Mouse (Mus musculus) c-Kit-negative CD71-positive TER-119-positive erythroid progenitor cells, embryonic 14.5 days (primary cell): Measurements from ENCODE around the gene Palm2.
"Not testable (repeated sequence)": the region's sequence is repeated elsewhere in the genome, so short reads cannot be mapped to it uniquely, and the experiment has no call there.

Experiments
- DNase-seq: peaks from one replicate; pipeline ENCODE4 v3.0.0-alpha.2; 2013; ENCODE audit warnings: low read depth, low spot score

Gene Palm2

GRCm38 (mm10) chr4:57433941-57434704 lies at the start of gene Palm2:
Palm2 (plus strand) TSS chr4:57434247.
- DNase-seq = no peak

- DNase-seq = no peak
Observed at GRCm38 (mm10) chr4:57384355-57384754, 49.7 kb upstream of the Palm2 start.

GRCm38 (mm10) chr4:57391103-57391502 lies 42.9 kb upstream of the Palm2 start:
- no peak for DNase-seq

GRCm38 (mm10) chr4:57396414-57396813 lies 37.6 kb upstream of the Palm2 start:
- DNase-seq = no peak

- not testable (repeated sequence) for DNase-seq
Observed at GRCm38 (mm10) chr4:57412385-57412784, 21.7 kb upstream of the Palm2 start.

GRCm38 (mm10) chr4:57413016-57413415 lies 21.0 kb upstream of the Palm2 start:
- DNase-seq = no peak

GRCm38 (mm10) chr4:57413670-57414069 lies 20.4 kb upstream of the Palm2 start:
- not testable (repeated sequence) for DNase-seq

- DNase-seq = no peak
Observed at GRCm38 (mm10) chr4:57424011-57424410, 10.0 kb upstream of the Palm2 start.

- DNase-seq = no peak
Observed at GRCm38 (mm10) chr4:57428317-57428716, 5.7 kb upstream of the Palm2 start.

GRCm38 (mm10) chr4:57434705-57435360 lies 786 bp downstream of the Palm2 start:
- DNase-seq = no peak

GRCm38 (mm10) chr4:57436286-57436685 lies 2.2 kb downstream of the Palm2 start:
- no peak for DNase-seq

- DNase-seq = no peak
Observed at GRCm38 (mm10) chr4:57446082-57446481, 12.0 kb downstream of the Palm2 start.

GRCm38 (mm10) chr4:57446854-57447444 lies 12.9 kb downstream of the Palm2 start:
- no peak for DNase-seq

- DNase-seq = no peak
Observed at GRCm38 (mm10) chr4:57451896-57452295, 17.8 kb downstream of the Palm2 start.

- no peak for DNase-seq
Observed at GRCm38 (mm10) chr4:57452661-57453060, 18.6 kb downstream of the Palm2 start.

- no peak for DNase-seq
Observed at GRCm38 (mm10) chr4:57462378-57462777, 28.3 kb downstream of the Palm2 start.

- no peak for DNase-seq
Observed at GRCm38 (mm10) chr4:57482435-57482834, 48.4 kb downstream of the Palm2 start.

- no peak for DNase-seq
Observed at GRCm38 (mm10) chr4:57486392-57486791, 52.3 kb downstream of the Palm2 start.

GRCm38 (mm10) chr4:57489887-57490286 lies 55.8 kb downstream of the Palm2 start:
- no peak for DNase-seq

- DNase-seq = no peak
Observed at GRCm38 (mm10) chr4:57504792-57505191, 70.7 kb downstream of the Palm2 start.

- DNase-seq = no peak
Observed at GRCm38 (mm10) chr4:57510576-57510975, 76.5 kb downstream of the Palm2 start.

- DNase-seq = no peak
Observed at GRCm38 (mm10) chr4:57511734-57512133, 77.7 kb downstream of the Palm2 start.
